Mouse (Mus musculus): Measurements from ENCODE around the gene Gpt2. TPM values are rescaled to one million over a fixed set of nuclear protein-coding genes. Genes with fewer than 3 reads are reported as not detected.
A peak's percentile ranks its signal among the peaks of the same experiment; 100 is the strongest.

Gpt2 gene
- total RNA-seq, 2 experiments from 2014 or later: 50.3 to 70.2 TPM

DNA sequence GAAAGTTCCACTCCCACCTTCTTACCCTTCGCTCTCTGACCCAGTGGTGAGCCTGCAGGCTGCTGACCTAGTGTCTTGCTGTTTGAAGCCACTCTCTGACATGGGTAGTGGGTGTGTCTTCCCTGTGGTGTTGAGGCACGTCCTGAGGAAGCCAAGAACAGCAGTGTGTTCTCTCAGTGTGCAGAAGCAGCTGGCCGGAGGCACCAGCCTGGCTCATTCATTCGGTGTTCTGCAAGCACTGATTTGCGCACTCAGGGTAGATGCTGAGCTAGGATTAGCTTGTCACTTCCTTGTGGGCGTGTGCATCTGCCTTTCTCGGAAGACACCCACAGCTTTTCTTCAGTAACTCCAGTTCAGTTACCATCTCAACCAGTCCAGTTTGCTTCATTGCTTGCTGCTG, 23.0 kb downstream of the Gpt2 start:
- DNase-seq (ENCODE audit: low spot score in 2 of 2): peak; percentile 73 to 89
- intact Hi-C loops (cut with DNase I): no loop called here

DNA sequence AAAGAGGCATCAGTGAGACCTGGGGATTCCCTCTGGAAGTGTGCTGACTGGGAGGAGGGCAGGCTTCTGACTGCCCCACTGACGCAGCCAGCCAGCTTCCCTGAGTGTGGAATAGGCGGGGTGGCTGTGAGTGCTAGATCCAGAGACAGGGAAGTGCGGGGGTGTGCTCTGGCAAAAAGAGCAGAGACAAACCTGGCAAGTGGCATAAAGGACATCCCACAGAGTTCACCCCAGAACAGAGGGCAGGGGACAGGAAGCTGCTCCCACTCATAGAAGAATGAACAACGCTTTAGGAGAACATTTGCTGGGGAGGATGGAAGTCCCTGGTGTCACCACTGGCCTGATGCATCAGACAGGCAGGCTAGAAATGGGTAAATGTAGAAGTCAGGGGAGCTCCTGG, 25.0 kb downstream of the Gpt2 start:
- DNase-seq (ENCODE audit: low spot score in 2 of 2): peak; percentile 44 to 67
- intact Hi-C loops (cut with DNase I): no loop called here

DNA sequence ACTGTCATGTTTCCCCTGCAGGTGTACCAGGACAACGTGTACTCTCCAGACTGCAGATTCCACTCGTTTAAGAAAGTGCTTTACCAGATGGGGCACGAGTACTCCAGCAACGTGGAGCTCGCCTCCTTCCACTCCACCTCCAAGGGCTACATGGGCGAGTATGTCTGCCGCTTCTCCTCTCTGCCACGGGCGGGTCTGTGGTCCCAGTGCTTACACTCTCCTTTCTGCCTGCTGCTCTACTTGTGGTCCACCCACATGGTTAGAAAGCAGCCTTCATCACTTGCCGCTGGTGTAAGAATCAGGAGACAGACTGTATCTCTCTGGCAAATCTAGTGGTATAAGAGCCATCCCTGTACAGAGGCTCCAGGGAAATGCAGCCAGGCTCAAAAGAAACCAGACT, 25.6 kb downstream of the Gpt2 start:
- intact Hi-C loops (cut with DNase I): no loop called here

DNA sequence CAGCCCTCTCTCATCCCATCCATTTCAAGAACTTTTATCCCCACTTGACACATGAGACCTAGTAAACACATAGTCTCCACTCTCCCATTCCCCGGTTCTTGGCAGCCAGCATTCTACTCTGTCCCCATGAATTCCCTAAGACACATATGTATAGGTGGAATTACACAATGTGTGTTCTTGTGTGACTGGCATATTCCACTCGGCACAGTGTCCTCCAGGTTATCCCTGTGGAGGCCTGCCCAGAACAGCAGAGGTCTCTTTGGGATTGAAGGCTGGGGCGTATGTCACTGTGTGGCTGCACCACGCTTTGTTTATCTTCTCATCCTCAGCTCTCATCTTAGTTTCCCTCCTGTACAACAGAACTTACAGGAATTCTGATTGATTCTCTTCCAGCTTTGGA, 28.2 kb downstream of the Gpt2 start:
- DNase-seq (ENCODE audit: low spot score in 2 of 2): no peak
- intact Hi-C loops (cut with DNase I): no loop called here

More for the DNA sequence above, 25.6 kb downstream of the Gpt2 start:
- DNase-seq (ENCODE audit: low spot score in 2 of 2): peak in 1 of 2 experiments; percentile 52

DNA sequence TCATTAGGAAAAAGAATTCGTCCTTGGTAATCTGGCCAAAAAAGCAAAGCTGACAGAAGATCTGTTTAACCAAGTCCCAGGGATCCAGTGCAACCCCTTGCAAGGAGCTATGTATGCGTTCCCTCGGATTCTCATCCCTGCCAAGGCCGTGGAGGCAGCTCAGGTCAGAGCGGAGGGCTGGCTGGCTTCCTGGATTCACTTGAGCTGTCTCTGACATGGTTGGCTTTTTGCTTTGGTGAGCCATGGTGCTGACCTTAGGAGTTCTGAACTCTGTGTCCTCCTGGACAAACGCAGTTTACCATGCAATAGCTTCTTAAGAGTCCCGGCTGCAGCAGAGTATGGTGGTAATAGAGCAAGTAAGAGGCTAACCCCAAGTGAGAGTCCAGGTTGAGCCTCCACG, 29.0 kb downstream of the Gpt2 start:
- intact Hi-C loops (cut with DNase I): no loop called here
- DNase-seq (ENCODE audit: low spot score in 2 of 2): no peak

DNA sequence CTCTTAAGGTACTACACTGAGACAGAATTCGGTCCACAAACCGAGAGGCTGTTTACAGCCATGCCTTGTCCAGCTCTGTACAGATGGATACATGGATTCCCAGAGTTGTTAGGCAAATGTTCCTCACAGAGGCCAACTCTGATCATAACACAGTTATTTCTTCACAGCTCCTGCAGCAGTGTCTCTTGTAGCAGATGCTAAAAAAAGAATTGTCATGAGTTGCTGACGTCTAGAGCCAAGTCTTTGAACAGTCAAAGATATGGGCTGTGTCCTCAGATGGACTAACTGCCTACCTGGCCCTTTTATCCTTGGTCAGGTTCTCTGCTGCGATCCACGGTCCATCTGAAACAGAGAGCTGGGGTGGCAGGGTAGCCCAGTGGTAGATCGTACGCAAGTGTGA, 31.7 kb downstream of the Gpt2 start:
- peak in 1 of 2 experiments; percentile 67 for DNase-seq (ENCODE audit: low spot score in 2 of 2)
- intact Hi-C loops (cut with DNase I): no loop called here

DNA sequence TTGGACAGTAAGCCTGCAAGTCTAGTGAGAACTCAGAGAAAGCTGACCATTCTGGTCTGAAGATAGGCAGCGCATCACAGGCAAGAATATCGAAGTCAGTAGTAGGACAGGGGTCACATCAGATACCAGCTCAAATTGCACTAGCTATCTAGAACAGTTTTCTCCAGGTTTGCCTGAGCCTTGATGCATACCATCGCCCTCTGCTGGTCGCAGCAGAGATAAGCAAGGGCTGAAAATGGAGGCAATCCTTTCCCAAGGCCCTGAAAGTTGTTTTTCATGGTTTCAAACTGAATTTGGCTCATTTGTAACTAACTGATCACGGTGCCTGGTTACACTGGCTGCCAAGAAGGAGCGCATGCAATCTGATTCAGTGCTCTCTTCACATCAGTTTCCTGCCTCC, 33.7 kb downstream of the Gpt2 start:
- intact Hi-C loops (cut with DNase I): no loop called here
- DNase-seq (ENCODE audit: low spot score in 2 of 2): peak; percentile 69 to 78

DNA sequence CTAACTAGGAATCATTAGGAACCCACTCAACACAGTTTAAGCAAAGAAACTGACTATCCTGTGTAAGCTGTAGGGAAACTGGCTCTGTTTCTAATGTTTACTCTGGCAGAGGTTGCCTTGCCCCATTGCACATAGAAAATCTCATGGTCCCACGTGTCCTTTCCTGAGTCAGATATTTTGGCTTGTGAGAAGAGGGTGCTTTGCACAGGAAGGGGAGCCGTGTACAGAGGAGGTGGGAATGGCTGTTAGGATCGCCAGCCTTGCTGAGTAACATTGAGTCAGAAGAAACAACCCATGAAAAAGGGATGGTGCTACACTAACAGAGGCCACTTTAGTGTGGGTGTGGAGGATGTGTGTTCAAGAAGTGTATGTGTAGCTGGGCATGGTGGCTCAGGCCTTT, 36.6 kb downstream of the Gpt2 start:
- DNase-seq (ENCODE audit: low spot score in 2 of 2): no peak
- intact Hi-C loops (cut with DNase I): loop anchor here (2.0 kb wide), 1 partner anchor 72 kb away; no protein-coding TSS in a partner anchor

DNA sequence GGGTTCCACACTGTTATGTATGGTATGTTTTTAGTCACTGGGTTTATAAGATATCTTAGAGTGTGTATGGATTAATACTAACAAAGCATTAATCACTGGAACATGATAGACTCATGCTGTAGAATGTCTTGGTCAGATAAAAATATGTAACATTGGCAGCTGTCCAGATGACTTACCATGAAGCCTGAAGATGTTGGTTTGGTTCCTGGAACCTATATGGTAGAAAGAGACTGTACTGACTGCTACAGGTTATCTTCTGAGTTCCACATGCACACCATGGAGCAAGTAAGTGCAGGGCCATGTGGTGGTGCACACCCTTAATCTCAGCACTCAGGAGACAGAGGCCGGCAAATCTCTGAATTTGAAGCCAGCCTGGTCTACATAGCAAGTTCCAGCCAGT, 38.3 kb downstream of the Gpt2 start:
- DNase-seq (ENCODE audit: low spot score in 2 of 2): no peak
- intact Hi-C loops (cut with DNase I): no loop called here

DNA sequence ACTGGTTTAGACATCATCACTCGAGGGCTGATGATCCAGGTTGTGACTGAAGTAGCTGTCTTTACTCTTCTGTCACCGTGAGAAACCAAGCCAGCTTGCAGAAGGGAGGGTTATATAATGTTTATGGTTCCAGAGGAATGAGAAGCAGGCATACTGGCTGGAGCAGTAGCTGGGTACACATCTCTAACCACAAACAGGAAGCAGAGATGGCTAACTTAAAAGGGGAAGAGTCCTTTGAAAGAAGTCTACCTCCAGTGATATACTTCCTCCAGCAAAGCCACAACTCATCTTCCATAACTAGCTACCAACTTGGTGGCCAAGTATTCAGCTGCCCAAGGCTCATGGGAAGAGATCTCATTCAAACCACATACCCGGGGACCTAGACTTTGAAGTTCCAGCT, 39.1 kb downstream of the Gpt2 start:
- DNase-seq (ENCODE audit: low spot score in 2 of 2): no peak
- intact Hi-C loops (cut with DNase I): no loop called here

DNA sequence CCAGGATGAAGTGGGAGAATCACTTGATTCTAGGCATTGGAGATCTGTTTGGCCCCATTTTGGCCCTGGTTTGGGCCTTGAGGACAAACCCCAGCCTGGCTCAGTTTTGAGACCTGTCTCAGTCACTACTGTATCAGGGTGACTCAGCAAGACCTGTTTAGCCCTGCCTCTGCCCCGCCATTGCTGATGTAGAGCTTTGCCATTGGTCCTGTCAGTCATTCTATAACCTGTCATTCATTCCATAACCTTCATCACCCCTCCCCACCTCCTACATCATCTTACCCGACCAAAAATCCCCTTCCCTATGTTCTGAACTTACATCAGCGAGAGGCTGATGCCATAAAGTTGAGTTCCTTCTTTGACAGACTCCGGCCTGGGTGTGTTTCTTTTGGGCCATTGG, 40.5 kb downstream of the Gpt2 start:
- intact Hi-C loops (cut with DNase I): no loop called here
- no peak for DNase-seq (ENCODE audit: low spot score in 2 of 2)

DNA sequence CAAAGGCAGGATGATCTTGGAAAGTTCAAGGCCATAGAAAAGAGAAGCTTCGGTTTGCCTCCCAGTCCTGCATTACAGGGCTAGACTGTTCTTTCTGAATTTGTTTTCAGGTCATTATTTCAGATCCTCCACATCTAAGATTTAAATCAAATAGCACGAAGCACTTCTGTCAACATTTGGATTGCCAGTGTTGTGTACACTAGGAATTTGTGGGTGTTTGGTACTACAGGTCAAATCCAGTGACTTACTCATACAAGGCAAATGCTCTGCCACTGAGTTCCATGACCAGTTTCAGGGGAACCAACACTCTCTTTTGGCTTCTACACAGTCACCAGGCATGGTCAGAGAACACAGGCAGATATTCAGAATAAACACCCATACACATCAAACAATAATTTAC, 41.1 kb downstream of the Gpt2 start:
- DNase-seq (ENCODE audit: low spot score in 2 of 2): no peak
- intact Hi-C loops (cut with DNase I): no loop called here

DNA sequence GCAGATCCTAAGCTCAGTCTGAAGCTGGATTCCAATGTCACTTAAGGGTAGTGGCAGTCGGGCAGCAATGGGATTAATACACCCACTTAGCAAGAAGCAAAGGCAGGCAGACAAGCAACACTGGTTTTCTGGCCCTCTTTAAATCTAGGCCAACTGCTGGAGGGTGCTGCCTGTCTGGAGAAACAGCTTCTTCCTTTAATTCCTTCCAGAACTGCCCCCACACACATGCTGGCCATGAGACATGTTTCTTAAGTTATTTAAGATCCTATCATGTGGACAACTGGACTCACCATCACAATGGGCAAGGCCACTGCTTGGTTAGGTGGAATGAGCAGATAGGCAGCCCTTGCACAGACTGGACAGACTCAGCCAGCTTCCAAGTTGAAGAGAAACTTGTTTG, 41.8 kb downstream of the Gpt2 start:
- intact Hi-C loops (cut with DNase I): no loop called here
- peak in 1 of 2 experiments; percentile 68 for DNase-seq (ENCODE audit: low spot score in 2 of 2)

DNA sequence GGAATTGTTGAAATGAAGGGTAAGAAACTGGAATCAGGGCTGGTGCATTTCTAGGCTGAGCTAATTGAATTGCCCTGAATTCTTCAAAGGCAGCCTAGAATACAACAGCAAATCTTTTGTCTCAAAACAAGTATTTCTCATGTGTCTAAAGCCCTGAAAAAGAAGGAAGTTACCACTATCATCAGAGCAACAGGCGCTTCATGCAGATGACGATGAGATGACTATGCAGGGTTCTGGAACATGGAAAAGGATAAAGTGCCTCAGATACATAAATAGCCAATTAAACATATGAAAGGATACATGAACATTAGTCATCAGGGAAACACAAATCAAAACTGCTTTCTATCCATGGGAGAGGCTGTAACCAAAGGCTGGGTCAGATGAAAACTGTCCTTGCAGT, 44.0 kb downstream of the Gpt2 start:
- intact Hi-C loops (cut with DNase I): no loop called here
- DNase-seq (ENCODE audit: low spot score in 2 of 2): no peak

DNA sequence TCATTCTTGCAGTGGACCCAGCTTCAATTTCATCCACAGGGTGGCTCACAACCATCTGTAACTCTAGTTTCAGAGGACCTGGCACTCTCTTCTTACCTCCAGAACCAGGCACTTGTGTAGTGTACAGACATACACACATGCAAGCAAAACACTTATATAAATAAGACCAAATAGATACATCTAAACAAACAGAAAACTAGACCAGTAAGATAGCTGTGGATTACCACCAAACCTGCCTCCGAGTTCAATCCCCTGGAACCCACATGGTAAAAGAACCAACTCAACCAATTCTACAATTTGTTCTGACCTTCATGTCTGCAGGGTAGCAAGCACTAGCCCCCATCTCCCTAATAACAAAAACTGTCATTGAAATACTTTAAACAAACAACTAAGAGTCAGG, 59.6 kb downstream of the Gpt2 start:
- DNase-seq (ENCODE audit: low spot score in 2 of 2): no peak
- intact Hi-C loops (cut with DNase I): no loop called here

DNA sequence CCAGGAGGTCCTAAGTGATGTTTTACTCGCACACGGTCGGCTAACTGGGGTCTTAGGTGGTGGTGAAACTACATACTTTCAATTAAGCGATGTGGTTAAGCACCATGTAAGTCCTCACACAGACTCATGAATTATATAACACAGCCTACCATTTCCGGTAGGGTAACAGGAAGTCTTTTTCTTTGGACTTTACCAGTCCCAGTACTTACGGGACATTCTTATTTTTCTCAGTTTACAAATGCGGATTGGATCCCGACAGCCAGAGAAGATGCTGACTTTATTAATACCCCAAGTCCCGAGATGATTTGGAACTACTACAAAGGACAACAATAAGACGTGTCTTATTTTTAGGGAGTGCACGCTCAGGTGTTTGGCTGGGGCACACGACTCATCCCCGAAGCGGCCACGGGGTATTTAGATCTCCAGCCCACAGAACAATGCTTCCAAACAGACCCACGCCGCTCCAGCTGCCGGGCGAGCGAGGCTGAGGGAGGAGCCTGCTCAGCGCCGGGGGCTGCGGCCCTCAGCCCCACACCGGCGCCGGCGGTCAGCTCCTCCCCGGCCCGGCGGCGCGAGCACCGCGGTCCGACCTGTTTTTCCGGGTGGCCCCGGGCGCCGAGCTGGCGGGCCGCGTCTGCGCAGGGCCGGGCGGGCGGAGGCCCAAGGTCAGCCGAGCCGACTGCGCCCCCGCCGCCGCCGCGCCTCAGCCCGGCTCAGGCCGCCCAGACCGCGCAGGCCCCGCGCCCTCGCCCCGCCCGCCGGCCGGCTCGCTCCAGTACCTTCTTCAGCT, 62.2 kb downstream of the Gpt2 start:
- intact Hi-C loops (cut with DNase I): no loop called here
- peak in 1 of 2 experiments; percentile 37 for DNase-seq (ENCODE audit: low spot score in 2 of 2)

DNA sequence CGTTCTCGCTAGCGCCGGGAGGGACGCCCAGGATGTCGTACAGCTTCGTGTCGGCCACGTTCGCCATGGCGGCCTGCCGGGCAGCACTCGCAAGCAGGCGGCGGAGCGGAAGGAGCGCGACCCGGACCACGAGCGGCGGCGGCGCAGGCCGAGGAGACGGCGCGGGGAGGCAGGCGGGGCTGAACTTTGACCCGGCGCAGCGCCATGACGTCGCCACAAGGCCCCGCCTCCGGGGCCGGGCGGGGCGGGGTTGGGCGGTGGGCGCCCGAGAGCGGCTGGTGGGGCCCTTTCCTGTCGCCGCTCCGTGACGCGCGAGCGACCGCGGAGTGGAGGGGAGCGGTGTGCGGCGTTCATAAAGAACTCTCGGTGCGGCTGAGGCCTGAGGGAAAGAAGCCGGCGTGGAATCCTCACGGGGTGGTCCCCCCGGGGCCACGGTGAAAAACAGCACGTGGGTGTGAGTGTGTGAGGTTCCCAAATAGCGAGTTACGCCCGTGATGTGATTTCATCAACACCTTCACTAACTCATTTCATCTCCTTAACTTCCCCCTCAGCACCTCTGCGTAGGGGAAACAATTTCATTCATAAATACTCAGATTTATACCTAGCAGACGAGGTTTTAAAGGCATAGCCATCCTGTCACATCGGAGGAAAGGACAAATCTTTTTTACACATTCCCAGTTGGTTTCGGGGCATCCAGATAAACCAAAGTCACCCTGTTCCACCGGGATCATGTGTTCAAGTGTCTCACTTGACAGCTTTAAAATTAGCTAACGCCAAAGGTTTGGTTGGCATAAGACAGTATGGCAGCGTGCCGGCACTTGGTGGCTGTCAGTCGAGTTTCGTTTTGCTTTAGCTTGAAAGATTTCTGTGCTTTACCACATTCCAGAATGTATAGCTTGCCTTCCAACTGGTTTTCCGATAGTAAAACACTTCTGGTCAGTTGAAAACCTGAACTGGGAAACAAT, 63.1 kb downstream of the Gpt2 start, which contains the start of gene Dnaja2:
TSS of gene Dnaja2 (minus strand) at position 164 of the 965 bp plus-strand sequence.
- intact Hi-C loops (cut with DNase I): no loop called here
- DNase-seq (ENCODE audit: low spot score in 2 of 2): peak; percentile 90 to 93

DNA sequence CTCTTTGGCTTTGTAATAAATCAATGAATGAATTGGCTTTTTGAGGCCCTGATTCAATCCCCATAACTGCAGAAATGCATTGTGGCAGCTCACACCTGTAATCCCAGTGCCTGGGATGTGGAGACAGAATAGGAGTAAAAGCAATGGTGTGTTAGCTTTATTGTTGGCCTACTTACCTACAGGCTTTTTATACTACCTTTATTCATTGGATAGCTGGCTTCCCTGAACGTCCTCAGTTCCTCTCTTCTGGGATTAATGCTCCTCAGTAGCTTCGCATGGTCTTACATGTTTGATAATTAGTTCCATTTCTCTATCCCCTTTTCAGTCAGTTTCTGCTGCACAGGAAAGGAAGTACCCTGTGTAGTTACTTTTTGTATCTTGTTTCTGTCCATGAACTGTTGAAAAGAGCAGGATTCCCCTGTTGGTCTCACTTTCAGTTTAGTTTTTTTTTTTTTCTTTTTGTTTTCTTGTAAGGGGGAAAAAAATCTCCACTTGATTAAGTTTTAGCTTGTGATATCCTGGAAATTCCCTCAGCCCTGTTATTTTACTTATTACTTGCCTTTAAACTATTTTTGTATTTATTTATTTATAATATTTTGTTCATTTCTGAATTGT, 64.7 kb downstream of the Gpt2 start:
- intact Hi-C loops (cut with DNase I): no loop called here
- no peak for DNase-seq (ENCODE audit: low spot score in 2 of 2)

DNA sequence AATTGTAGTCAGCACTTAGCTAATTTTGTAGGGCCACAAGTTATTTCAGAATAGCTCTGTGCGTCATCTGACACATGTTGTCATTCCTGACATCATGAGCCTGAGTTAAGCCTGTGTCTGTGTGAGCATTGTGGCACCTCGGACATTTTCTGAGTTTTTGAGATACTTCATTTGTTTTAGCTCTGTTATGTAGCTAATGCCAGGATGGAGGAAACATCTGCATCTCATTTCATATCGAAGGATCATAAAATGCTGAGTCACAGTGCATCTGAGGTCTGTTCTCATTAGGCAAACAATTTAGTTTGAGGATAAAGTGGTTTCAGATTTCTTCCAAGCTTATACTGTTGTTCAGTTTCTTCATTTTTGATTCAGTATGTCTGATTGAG, 65.2 kb downstream of the Gpt2 start:
- DNase-seq (ENCODE audit: low spot score in 2 of 2): no peak
- intact Hi-C loops (cut with DNase I): no loop called here

DNA sequence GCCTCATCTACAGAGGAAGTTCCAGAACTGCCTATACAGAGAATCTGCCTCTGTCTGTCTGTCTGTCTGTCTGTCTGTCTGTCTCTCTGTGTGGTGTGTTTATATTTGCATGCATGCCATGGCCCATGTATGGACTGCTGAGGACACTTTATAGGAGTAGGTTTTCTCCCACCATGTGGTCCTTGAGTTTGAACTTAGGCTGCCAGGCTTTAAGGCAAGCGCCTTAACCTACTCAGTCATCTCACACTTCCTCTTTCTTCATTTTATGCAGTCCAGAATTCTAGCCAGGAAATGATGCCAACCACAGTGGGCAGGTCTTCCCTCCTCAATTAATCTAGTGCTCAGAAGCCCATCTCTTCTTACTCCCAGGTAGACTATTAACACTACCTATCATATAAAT, 66.8 kb downstream of the Gpt2 start:
- no peak for DNase-seq (ENCODE audit: low spot score in 2 of 2)
- intact Hi-C loops (cut with DNase I): no loop called here
